Mouse (Mus musculus): ENCODE results near the gene Zfp956. TPM values are rescaled to one million over a fixed set of nuclear protein-coding genes. Genes with fewer than 3 reads are reported as not detected.
A peak's percentile ranks its signal among the peaks of the same experiment; 100 is the strongest.

The Zfp956 gene
- total and polyA plus RNA-seq, 3 experiments, result 11.0 to 13.1 TPM; not detected in 1

- TF ChIP-seq E2F4 (IDR thresholded peaks at IDR 0.05; ENCODE audit: borderline replicate concordance, low read depth, low read length), result no peak
- TF ChIP-seq MAX (IDR thresholded peaks at IDR 0.05; ENCODE audit: low read length), result no peak
- 0 out of 4 replicates have a peak, but pooled peaks of 1 of the 2 experiments have one; percentile 8 for TF ChIP-seq EP300 (IDR thresholded peaks at IDR 0.05; ENCODE audit: low read depth in 1 of 2, low read length in 2 of 2)
Observed at GRCm38 (mm10) chr6:47953191-47953726, at the start of gene Zfp956 (continued).

GRCm38 (mm10) chr6:47903587-47903986 is 49.6 kb upstream of the Zfp956 start:
- Histone ChIP-seq H3K27me3 (ENCODE audit: control insufficient read depth in 1 of 2, insufficient read depth in 2 of 2, low read length in 2 of 2) (no peaks in the 10 kb centered on the region), H3K36me3 (ENCODE audit: control insufficient read depth in 1 of 2, insufficient read depth in 2 of 2, low read length in 2 of 2) (peaks cover 0 to 2% of the 10 kb centered on the region in 2 experiments; a peak in 1 of 4 replicates), H3K4me1 (ENCODE audit: control insufficient read depth in 1 of 2, insufficient read depth in 2 of 2, low read length in 2 of 2) (no peaks in the 10 kb centered on the region), H3K27ac (ENCODE audit: control insufficient read depth, low read depth, low read length) (no peak overlapping the region), H3K4me3 (ENCODE audit: control insufficient read depth in 1 of 2, insufficient read depth in 1 of 2, low read depth in 2 of 2, low read length in 2 of 2) (no peak overlapping the region), H3K79me2 (ENCODE audit: control insufficient read depth, insufficient read depth, low read length, poor library complexity) (no peaks in the 10 kb centered on the region), H3K9ac (ENCODE audit: control insufficient read depth, low read depth, low read length, poor library complexity, severe bottlenecking) (no peak overlapping the region), H3K9me3 (replicated peaks; ENCODE audit: insufficient read depth, low read length) (no peaks in the 10 kb centered on the region)
- TF ChIP-seq HCFC1 (IDR thresholded peaks at IDR 0.05; ENCODE audit: low read depth, low read length) (no peak), MAZ (IDR thresholded peaks at IDR 0.05; ENCODE audit: low read depth, low read length) (no peak)
- no peak for DNase-seq (ENCODE audit: low read depth, low spot score)

GRCm38 (mm10) chr6:47904361-47904760 is 48.8 kb upstream of the Zfp956 start:
- no peak overlapping the region for H3K27ac ChIP-seq (ENCODE audit: control insufficient read depth, low read depth, low read length)
- peaks cover 0 to 2% of the 10 kb centered on the region in 2 experiments; a peak in 1 of 4 replicates for H3K36me3 ChIP-seq (ENCODE audit: control insufficient read depth in 1 of 2, insufficient read depth in 2 of 2, low read length in 2 of 2)
- H3K79me2 ChIP-seq (ENCODE audit: control insufficient read depth, insufficient read depth, low read length, poor library complexity), result no peaks in the 10 kb centered on the region
- H3K4me3 ChIP-seq (ENCODE audit: control insufficient read depth in 1 of 2, insufficient read depth in 1 of 2, low read depth in 2 of 2, low read length in 2 of 2), result no peak overlapping the region
- H3K27me3 ChIP-seq (ENCODE audit: control insufficient read depth in 1 of 2, insufficient read depth in 2 of 2, low read length in 2 of 2), result no peaks in the 10 kb centered on the region
- H3K9me3 ChIP-seq (replicated peaks; ENCODE audit: insufficient read depth, low read length), result no peaks in the 10 kb centered on the region
- no peak overlapping the region for H3K9ac ChIP-seq (ENCODE audit: control insufficient read depth, low read depth, low read length, poor library complexity, severe bottlenecking)
- no peaks in the 10 kb centered on the region for H3K4me1 ChIP-seq (ENCODE audit: control insufficient read depth in 1 of 2, insufficient read depth in 2 of 2, low read length in 2 of 2)
- TF ChIP-seq ZMIZ1 (IDR thresholded peaks at IDR 0.05; ENCODE audit: low read depth, low read length), result no peak
- TF ChIP-seq ELF1 (IDR thresholded peaks at IDR 0.05; ENCODE audit: low read depth, low read length), result no peak
- TF ChIP-seq MAFK (IDR thresholded peaks at IDR 0.05; ENCODE audit: borderline replicate concordance, low read depth, low read length), result no peak
- no peak for TF ChIP-seq GABPA (IDR thresholded peaks at IDR 0.05; ENCODE audit: low read depth, low read length)
- no peak for TF ChIP-seq MYC (IDR thresholded peaks at IDR 0.05; ENCODE audit: low read depth, low read length)
- no peak for TF ChIP-seq NELFE (IDR thresholded peaks at IDR 0.05; ENCODE audit: low read depth, low read length)
- TF ChIP-seq ETS1 (IDR thresholded peaks at IDR 0.05; ENCODE audit: low read depth, low read length), result no peak
- no peak for TF ChIP-seq RAD21 (IDR thresholded peaks at IDR 0.05; ENCODE audit: low read depth, low read length)
- no peak for TF ChIP-seq KAT2A (conservative IDR thresholded peaks at IDR 0.05; ENCODE audit: low read depth, low read length)
- no peak for TF ChIP-seq TAL1 (IDR thresholded peaks at IDR 0.05; ENCODE audit: low read length)
- no peak for DNase-seq (ENCODE audit: low read depth, low spot score)
